Mouse (Mus musculus) lung, embryonic 14.5 days (tissue): ENCODE data around the gene Hoxa3. TPM values are rescaled to one million over a fixed set of nuclear protein-coding genes. Genes with fewer than 3 reads are reported as not detected.

Source experiments
- ATAC-seq: fragments of 200-750 bp; cut with Nextera tagmentation; 2 replicates; pipeline ENCODE4 v1.8.0; 2017; ENCODE audit warnings: mild to moderate bottlenecking, moderate TSS enrichment, moderate library complexity; ENCODE audit not compliant: insufficient read depth
- DNase-seq: peaks from one replicate; pipeline ENCODE4 v3.0.0-alpha.2; 2015
- H3K27ac ChIP-seq: fragments of 300-500 bp; sonication (generic); 2 replicates; pipeline ENCODE4 v1.5.1; 2014; ENCODE audit warnings: low read depth, mild to moderate bottlenecking, moderate library complexity
- H3K27me3 ChIP-seq: fragments of 300-500 bp; sonication (generic); 2 replicates; pipeline ENCODE4 v1.6.1; 2014; ENCODE audit warnings: low read length, control low read depth; ENCODE audit not compliant: insufficient read depth
- H3K36me3 ChIP-seq: fragments of 300-500 bp; sonication (generic); 2 replicates; pipeline ENCODE4 v1.6.1; 2014; ENCODE audit warnings: control low read depth; ENCODE audit not compliant: insufficient read depth
- H3K4me1 ChIP-seq: fragments of 300-500 bp; sonication (generic); 2 replicates; pipeline ENCODE4 v1.6.1; 2014; ENCODE audit warnings: antibody characterized with exemption, control low read depth; ENCODE audit not compliant: insufficient read depth
- H3K4me2 ChIP-seq: fragments of 300-500 bp; sonication (generic); 2 replicates; pipeline ENCODE4 v1.6.1; 2014; ENCODE audit warnings: mild to moderate bottlenecking
- H3K4me3 ChIP-seq: fragments of 300-500 bp; sonication (generic); 2 replicates; pipeline ENCODE4 v1.5.1; 2014; ENCODE audit warnings: low read depth, low read length
- H3K9ac ChIP-seq: fragments of 300-500 bp; sonication (generic); 2 replicates; pipeline ENCODE4 v1.6.1; 2014
- H3K9me3 ChIP-seq: fragments of 300-500 bp; sonication (generic); 2 replicates; pipeline ENCODE4 v1.6.1; 2016; ENCODE audit warnings: low read depth, low read length, control low read depth
- CTCF ChIP-seq: IDR thresholded peaks from 2 replicates; pipeline ENCODE4 v1.5.1; 2016; ENCODE audit warnings: antibody characterized with exemption, low read depth
- WGBS: fragments of 180-500 bp; shearing (Covaris S2); extraction: QIAGEN DNeasy Blood & Tissue Kit; methylation state at CpG from one replicate; pipeline ENCODE4 v1.1.7; 2014; 5-methylcytosine and 5-hydroxymethylcytosine counted together
- polyA plus RNA-seq: library from polyadenylated mRNA; unstranded; fragments of >200 nt; fragmentation: Nextera tagmentation; extraction: Ambion mirVana; gene quantifications from 2 replicates; pipeline ENCODE4 v1.2.1, GENCODE M21; 2014

Hoxa3 gene
- polyA plus RNA-seq, 1 experiment from 2014 or later: 11.3 TPM

DNA sequence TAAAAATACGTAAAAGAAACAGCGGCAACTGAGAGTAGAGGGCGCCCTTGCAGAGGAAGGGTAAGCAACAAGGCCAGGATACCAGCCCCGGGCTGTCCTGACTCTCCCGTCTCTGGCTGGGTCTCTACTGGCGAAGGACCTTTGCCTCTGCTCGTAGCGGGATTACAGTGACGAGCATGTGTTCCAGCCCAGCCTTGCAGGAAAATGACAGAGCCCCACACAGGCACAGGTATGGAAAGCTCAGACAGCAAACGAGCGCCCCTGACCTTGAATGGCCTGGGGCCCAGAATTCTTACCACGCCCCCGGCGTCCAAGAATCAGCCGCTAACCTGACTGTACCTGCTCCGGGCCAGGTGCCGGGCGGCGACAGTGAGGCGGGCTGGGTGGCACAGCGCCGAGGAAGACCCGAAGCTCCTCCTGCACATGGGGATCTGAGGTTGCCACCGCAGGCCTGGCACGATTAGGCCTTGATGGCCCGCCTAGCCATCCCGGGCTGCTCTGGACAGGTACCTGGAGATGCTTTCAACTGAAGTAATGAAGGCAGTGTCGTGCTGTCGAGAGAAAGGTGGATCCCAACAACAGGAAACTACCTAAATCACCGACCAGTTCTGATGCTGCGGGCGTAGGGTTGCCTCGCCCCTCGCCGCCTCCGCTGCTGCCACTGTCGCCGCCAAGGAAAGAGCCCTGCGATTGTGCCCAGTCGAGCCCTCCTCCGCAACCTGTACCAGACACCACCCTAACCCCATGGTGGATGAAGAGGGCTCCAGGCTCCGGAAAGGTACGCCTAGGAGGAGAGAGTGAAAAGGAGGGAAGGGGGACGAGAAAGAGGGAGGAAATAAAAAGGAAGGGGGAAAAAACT is 16.7 kb upstream of the Hoxa3 start:
- Histone ChIP-seq H3K36me3 (no peaks in the 10 kb centered on the region), H3K4me3 (peak overlapping the region; percentile 6; the same call in 1 of the 2 replicates), H3K4me1 (no peaks in the 10 kb centered on the region), H3K9ac (no peak overlapping the region), H3K27ac (no peak overlapping the region), H3K27me3 (peaks cover 99% of the 10 kb centered on the region), H3K9me3 (no peaks in the 10 kb centered on the region), H3K4me2 (no peak overlapping the region; the same call in 1 of the 2 replicates)
- DNase-seq (no peak), ATAC-seq (no peak)
- TF ChIP-seq CTCF: no peak
- 2% methylated on average over 44 of the region's 44 CpGs for WGBS

- DNase-seq (peak; percentile 47), ATAC-seq (no peak)
- no peak; the same call in 1 of the 2 replicates for TF ChIP-seq CTCF
- H3K9ac ChIP-seq: no peak overlapping the region
- H3K9me3 ChIP-seq: no peaks in the 10 kb centered on the region
- peak overlapping the region; percentile 10; the same call in 1 of the 2 replicates for H3K4me2 ChIP-seq
- no peak overlapping the region for H3K4me3 ChIP-seq
- no peak overlapping the region for H3K27ac ChIP-seq
- WGBS: 2% methylated on average over 38 of the region's 38 CpGs
- no peaks in the 10 kb centered on the region for H3K36me3 ChIP-seq
- no peaks in the 10 kb centered on the region for H3K4me1 ChIP-seq
- H3K27me3 ChIP-seq: peaks cover 99% of the 10 kb centered on the region
Observed at GRCm38 (mm10) chr6:52228475-52229465, 15.6 kb upstream of the Hoxa3 start.

DNA sequence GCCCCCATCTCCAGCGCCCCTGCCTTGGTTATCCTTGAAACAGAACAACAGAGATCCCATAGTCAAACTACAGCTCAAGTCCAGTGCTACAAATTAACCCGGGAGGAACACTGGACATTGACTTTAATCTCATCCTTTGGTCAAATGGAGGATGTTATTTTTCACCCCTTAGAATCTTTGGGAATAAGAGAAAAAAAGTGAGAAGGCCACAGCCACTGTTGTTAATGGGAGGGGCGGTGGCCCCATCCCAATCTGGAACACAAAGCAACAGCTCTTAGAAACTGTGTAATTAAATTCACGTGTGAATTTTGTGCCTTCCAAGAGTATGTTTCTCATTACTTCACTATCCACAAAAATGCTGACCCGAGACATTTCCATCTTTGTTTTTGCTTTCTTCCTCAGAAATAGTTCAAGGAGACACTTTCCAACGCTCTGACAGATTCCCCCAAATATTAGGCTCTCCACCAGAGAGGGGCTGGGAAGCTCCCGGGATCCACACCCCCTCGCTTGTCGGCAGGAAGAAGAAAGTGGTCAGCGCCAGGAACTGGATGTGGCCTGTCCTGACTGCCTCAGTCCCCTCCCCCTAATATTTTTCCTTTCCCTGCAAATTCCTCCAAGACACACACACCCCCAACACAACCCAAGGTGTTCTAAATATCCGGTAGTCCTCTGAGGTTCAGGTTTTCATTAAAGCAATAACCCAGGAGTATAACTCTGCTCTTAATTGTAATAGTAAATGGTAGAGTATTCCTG is 14.5 kb upstream of the Hoxa3 start:
- Histone ChIP-seq H3K4me3 (no peak overlapping the region), H3K27ac (no peak overlapping the region), H3K4me2 (no peak overlapping the region), H3K9ac (no peak overlapping the region), H3K36me3 (no peaks in the 10 kb centered on the region), H3K27me3 (peaks cover 99% of the 10 kb centered on the region), H3K4me1 (no peaks in the 10 kb centered on the region), H3K9me3 (no peaks in the 10 kb centered on the region)
- no peak for ATAC-seq
- WGBS: 3% methylated on average over 11 of the region's 11 CpGs
- no peak for DNase-seq
- no peak for TF ChIP-seq CTCF

GRCm38 (mm10) chr6:52226569-52227257 is 13.6 kb upstream of the Hoxa3 start:
- no peaks in the 10 kb centered on the region for H3K36me3 ChIP-seq
- no peak overlapping the region for H3K27ac ChIP-seq
- no peaks in the 10 kb centered on the region for H3K9me3 ChIP-seq
- no peak for TF ChIP-seq CTCF
- no peak overlapping the region; the same call in 1 of the 2 replicates for H3K4me2 ChIP-seq
- H3K27me3 ChIP-seq: peaks cover 99% of the 10 kb centered on the region
- ATAC-seq (no peak), DNase-seq (no peak)
- 4% methylated on average over 26 of the region's 26 CpGs for whole genome bisulfite sequencing
- H3K4me3 ChIP-seq: no peak overlapping the region
- no peak overlapping the region for H3K9ac ChIP-seq
- no peaks in the 10 kb centered on the region for H3K4me1 ChIP-seq

- H3K36me3 ChIP-seq: no peaks in the 10 kb centered on the region
- H3K9ac ChIP-seq: no peak overlapping the region
- no peak for ATAC-seq
- H3K27me3 ChIP-seq: peaks cover 100% of the 10 kb centered on the region
- no peaks in the 10 kb centered on the region for H3K4me1 ChIP-seq
- peak overlapping the region; percentile 45 for H3K4me2 ChIP-seq
- TF ChIP-seq CTCF: no peak
- H3K9me3 ChIP-seq: no peaks in the 10 kb centered on the region
- DNase-seq: no peak
- 2% methylated on average over 69 of the region's 69 CpGs for WGBS
- H3K27ac ChIP-seq: no peak overlapping the region
- H3K4me3 ChIP-seq: peak overlapping the region; percentile 25
Observed at GRCm38 (mm10) chr6:52225612-52226568, 12.8 kb upstream of the Hoxa3 start.
